Mouse (Mus musculus): Measurements from ENCODE around the gene Kpnb1. TPM values are rescaled to one million over a fixed set of nuclear protein-coding genes. Genes with fewer than 3 reads are reported as not detected.

The Kpnb1 gene
- polyA plus RNA-seq, 2 experiments: 71.8 to 145 TPM

DNA sequence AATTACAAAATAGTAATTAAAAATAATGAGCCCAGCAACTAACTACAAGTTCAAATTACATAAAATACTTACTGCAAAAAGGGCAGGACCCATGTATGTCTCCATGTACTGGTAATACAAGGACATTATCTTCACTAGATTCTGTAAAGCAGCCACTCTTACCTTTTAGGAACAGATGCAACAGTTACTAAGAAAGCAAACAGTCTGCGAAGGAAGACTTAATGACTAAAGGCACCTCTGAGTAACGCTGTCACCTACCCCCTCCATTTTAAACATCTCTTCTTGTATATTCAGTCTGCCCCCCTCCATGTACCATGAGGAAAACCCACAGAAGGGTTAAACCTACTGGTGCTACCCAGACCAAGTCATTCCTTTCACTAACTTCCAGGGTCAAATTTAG, 9.5 kb downstream of the Kpnb1 start:
- no peak overlapping the region for H3K4me3 ChIP-seq (replicated peaks; ENCODE audit: low read length)
- H3K4me2 ChIP-seq (replicated peaks; ENCODE audit: low read depth, low read length, severe bottlenecking): no peak overlapping the region
- H3K4me1 ChIP-seq (ENCODE audit: control insufficient read depth, insufficient read depth, low read length): no peaks in the 10 kb centered on the region
- H3K9ac ChIP-seq (ENCODE audit: low read depth, low read length, severe bottlenecking): no peak overlapping the region
- no peak for ATAC-seq (ENCODE audit: low FRiP score, low read depth)
- H3K9me3 ChIP-seq (ENCODE audit: control insufficient read depth, low read length): no peaks in the 10 kb centered on the region
- WGBS: 99% methylated on average over 2 of the region's 2 CpGs
- TF ChIP-seq POLR2A (IDR thresholded peaks at IDR 0.05; ENCODE audit: borderline replicate concordance, extremely low read depth, insufficient read depth, insufficient read length): no peak
- H3K27ac ChIP-seq (replicated peaks; ENCODE audit: low read depth, low read length): no peak overlapping the region
- H3K36me3 ChIP-seq (ENCODE audit: control insufficient read depth, insufficient read depth, low read length): peaks cover 99% of the 10 kb centered on the region
- no peaks in the 10 kb centered on the region for H3K27me3 ChIP-seq (ENCODE audit: control insufficient read depth, insufficient read depth, low read length)
- no peak for DNase-seq (ENCODE audit: low spot score)

DNA sequence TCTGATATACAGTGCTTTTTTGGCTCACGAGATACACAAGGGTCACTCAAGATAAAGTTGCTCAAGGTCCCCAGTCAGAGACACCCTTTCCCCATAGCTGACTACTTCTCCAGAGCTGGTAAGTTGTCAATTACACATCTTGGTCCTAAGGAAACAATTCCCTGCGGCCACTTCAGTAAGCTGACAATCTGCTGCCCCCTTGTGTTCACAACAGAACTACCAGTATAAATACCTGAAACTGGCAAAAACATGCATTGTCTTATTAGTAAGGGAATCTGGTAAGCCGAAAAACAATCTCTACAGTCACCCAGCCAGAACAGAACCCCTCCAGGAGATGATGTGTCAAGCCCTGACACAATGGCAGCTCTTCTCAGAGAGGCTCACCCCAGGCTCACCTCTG, 10.8 kb downstream of the Kpnb1 start:
- ATAC-seq (ENCODE audit: low FRiP score, low read depth) (no peak), DNase-seq (ENCODE audit: low spot score) (peak; percentile 73)
- H3K36me3 ChIP-seq (ENCODE audit: control insufficient read depth, insufficient read depth, low read length): peaks cover 99% of the 10 kb centered on the region

DNA sequence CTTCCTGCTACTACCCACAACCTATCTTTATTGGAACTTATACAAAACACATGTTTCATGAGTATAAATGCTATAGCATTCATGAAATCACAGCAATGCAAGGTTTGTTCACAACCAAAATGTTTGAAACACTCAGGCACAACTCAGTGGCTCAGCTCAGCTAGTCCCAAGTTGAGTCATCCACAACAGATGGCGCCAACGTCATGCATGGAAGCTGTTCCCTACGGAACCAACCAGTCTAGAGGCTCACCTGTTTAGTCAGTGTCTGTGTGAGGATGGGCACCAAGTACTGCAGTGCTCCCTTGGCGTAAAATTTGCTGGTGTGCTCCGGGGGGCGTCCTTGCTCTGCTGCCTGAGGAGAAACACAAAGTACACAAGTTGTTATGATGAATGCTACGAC, 12.2 kb downstream of the Kpnb1 start:
- no peak for DNase-seq (ENCODE audit: low spot score)
- no peak for TF ChIP-seq POLR2A (IDR thresholded peaks at IDR 0.05; ENCODE audit: borderline replicate concordance, extremely low read depth, insufficient read depth, insufficient read length)
- no peak overlapping the region for H3K27ac ChIP-seq (replicated peaks; ENCODE audit: low read depth, low read length)
- H3K9ac ChIP-seq (ENCODE audit: low read depth, low read length, severe bottlenecking): no peak overlapping the region
- no peaks in the 10 kb centered on the region for H3K4me1 ChIP-seq (ENCODE audit: control insufficient read depth, insufficient read depth, low read length)
- H3K36me3 ChIP-seq (ENCODE audit: control insufficient read depth, insufficient read depth, low read length): peaks cover 99% of the 10 kb centered on the region
- no peak for ATAC-seq (ENCODE audit: low FRiP score, low read depth)
- H3K4me3 ChIP-seq (replicated peaks; ENCODE audit: low read length): no peak overlapping the region
- H3K4me2 ChIP-seq (replicated peaks; ENCODE audit: low read depth, low read length, severe bottlenecking): no peak overlapping the region
- WGBS: 90% methylated on average over 7 of the region's 7 CpGs
- no peaks in the 10 kb centered on the region for H3K9me3 ChIP-seq (ENCODE audit: control insufficient read depth, low read length)
- no peaks in the 10 kb centered on the region for H3K27me3 ChIP-seq (ENCODE audit: control insufficient read depth, insufficient read depth, low read length)

More for the DNA sequence above, 10.8 kb downstream of the Kpnb1 start:
- Histone ChIP-seq H3K4me3 (replicated peaks; ENCODE audit: low read length) (no peak overlapping the region), H3K4me2 (replicated peaks; ENCODE audit: low read depth, low read length, severe bottlenecking) (no peak overlapping the region), H3K4me1 (ENCODE audit: control insufficient read depth, insufficient read depth, low read length) (no peaks in the 10 kb centered on the region), H3K9ac (ENCODE audit: low read depth, low read length, severe bottlenecking) (no peak overlapping the region), H3K9me3 (ENCODE audit: control insufficient read depth, low read length) (no peaks in the 10 kb centered on the region), H3K27me3 (ENCODE audit: control insufficient read depth, insufficient read depth, low read length) (no peaks in the 10 kb centered on the region), H3K27ac (replicated peaks; ENCODE audit: low read depth, low read length) (no peak overlapping the region)
- 53% methylated on average over 3 of the region's 3 CpGs for WGBS
- TF ChIP-seq POLR2A (IDR thresholded peaks at IDR 0.05; ENCODE audit: borderline replicate concordance, extremely low read depth, insufficient read depth, insufficient read length): no peak

DNA sequence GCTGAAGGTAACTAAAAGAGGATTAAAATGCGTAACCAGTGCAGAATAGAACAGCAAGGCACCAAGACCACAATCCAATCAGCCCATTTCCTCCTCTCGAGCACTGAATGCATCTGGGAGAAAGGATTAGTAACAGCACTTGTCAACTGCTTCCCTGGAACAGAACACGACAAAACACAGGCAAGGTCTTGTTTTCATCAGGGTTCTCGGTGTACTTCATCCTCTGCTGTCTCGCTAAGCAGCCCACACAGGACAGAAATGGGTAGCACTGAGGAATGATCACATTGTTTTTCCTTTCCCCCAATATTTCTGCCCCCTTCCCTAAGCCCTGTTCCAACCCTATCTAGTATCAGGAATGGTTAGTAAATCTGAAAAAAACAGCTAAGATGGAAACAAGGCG, 27.3 kb downstream of the Kpnb1 start:
- Histone ChIP-seq H3K9ac (ENCODE audit: low read depth, low read length, severe bottlenecking) (no peak overlapping the region), H3K36me3 (ENCODE audit: control insufficient read depth, insufficient read depth, low read length) (peaks cover 84% of the 10 kb centered on the region), H3K9me3 (ENCODE audit: control insufficient read depth, low read length) (no peaks in the 10 kb centered on the region), H3K4me3 (replicated peaks; ENCODE audit: low read length) (no peak overlapping the region), H3K4me2 (replicated peaks; ENCODE audit: low read depth, low read length, severe bottlenecking) (no peak overlapping the region), H3K27me3 (ENCODE audit: control insufficient read depth, insufficient read depth, low read length) (no peaks in the 10 kb centered on the region), H3K27ac (replicated peaks; ENCODE audit: low read depth, low read length) (no peak overlapping the region), H3K4me1 (ENCODE audit: control insufficient read depth, insufficient read depth, low read length) (no peaks in the 10 kb centered on the region)
- 84% methylated on average over 6 of the region's 6 CpGs for WGBS
- no peak for TF ChIP-seq POLR2A (IDR thresholded peaks at IDR 0.05; ENCODE audit: borderline replicate concordance, extremely low read depth, insufficient read depth, insufficient read length)
- ATAC-seq (ENCODE audit: low FRiP score, low read depth) (no peak), DNase-seq (ENCODE audit: low spot score) (no peak)

DNA sequence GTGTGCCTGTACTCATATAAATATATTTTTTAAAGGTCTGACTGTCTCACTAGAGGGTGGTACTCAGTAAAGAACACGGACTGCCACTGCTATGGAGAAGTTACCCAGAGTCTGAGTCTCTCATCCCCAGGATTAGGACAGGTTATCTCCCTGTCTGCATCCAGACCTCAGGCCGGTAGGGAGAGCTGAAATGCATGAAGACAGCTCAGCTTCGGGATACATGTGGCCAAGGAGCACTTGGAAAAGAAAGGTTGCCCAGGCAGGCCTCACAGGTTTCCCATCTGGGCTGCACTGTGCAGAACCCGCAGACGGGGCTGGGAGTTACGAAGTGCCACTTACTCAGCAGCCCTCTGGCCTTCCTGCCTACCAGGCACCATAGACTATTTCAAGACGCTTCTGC, 30.7 kb downstream of the Kpnb1 start:
- Histone ChIP-seq H3K4me1 (ENCODE audit: control insufficient read depth, insufficient read depth, low read length) (peaks cover 8% of the 10 kb centered on the region; the same call in 1 of the 2 replicates), H3K36me3 (ENCODE audit: control insufficient read depth, insufficient read depth, low read length) (peaks cover 52% of the 10 kb centered on the region)
- WGBS: 73% methylated on average over 7 of the region's 7 CpGs

More for the DNA sequence above, 30.7 kb downstream of the Kpnb1 start:
- no peak for TF ChIP-seq POLR2A (IDR thresholded peaks at IDR 0.05; ENCODE audit: borderline replicate concordance, extremely low read depth, insufficient read depth, insufficient read length)
- no peak for DNase-seq (ENCODE audit: low spot score)
- Histone ChIP-seq H3K4me2 (replicated peaks; ENCODE audit: low read depth, low read length, severe bottlenecking) (no peak overlapping the region), H3K9me3 (ENCODE audit: control insufficient read depth, low read length) (no peaks in the 10 kb centered on the region), H3K27ac (replicated peaks; ENCODE audit: low read depth, low read length) (no peak overlapping the region), H3K9ac (ENCODE audit: low read depth, low read length, severe bottlenecking) (no peak overlapping the region), H3K4me3 (replicated peaks; ENCODE audit: low read length) (no peak overlapping the region), H3K27me3 (ENCODE audit: control insufficient read depth, insufficient read depth, low read length) (no peaks in the 10 kb centered on the region)
- ATAC-seq (ENCODE audit: low FRiP score, low read depth): no peak
